Mouse (Mus musculus) hindbrain, embryonic 16.5 days (tissue): ENCODE results near the gene Gpx3. TPM values are rescaled to one million over a fixed set of nuclear protein-coding genes. Genes with fewer than 3 reads are reported as not detected.
"Not testable (repeated sequence)": the region's sequence is repeated elsewhere in the genome, so short reads cannot be mapped to it uniquely, and the experiment has no call there.

Experiments
- ATAC-seq: fragments of 200-750 bp; cut with Nextera tagmentation; 2 replicates; pipeline ENCODE4 v1.8.0; 2017; ENCODE audit warnings: moderate TSS enrichment, moderate library complexity
- H3K27ac ChIP-seq: fragments of 300-500 bp; sonication (generic); 2 replicates; pipeline ENCODE4 v1.5.1; 2014; ENCODE audit warnings: low read depth, mild to moderate bottlenecking, control low read depth, low read length, moderate library complexity
- H3K27me3 ChIP-seq: fragments of 300-500 bp; sonication (generic); replicated peaks from 2 replicates; pipeline ENCODE4 v1.6.1; 2014; ENCODE audit warnings: low read length; ENCODE audit not compliant: control insufficient read depth, insufficient read depth
- H3K36me3 ChIP-seq: fragments of 300-500 bp; sonication (generic); 2 replicates; pipeline ENCODE4 v1.6.1; 2014; ENCODE audit warnings: mild to moderate bottlenecking, low read length, moderate library complexity, mixed read lengths; ENCODE audit not compliant: control insufficient read depth, insufficient read depth
- H3K4me1 ChIP-seq: fragments of 300-500 bp; sonication (generic); 2 replicates; pipeline ENCODE4 v1.6.1; 2014; ENCODE audit warnings: low read depth, low read length; ENCODE audit not compliant: control insufficient read depth, insufficient read depth
- H3K4me2 ChIP-seq: fragments of 300-500 bp; sonication (generic); 2 replicates; pipeline ENCODE4 v1.6.1; 2014; ENCODE audit warnings: mild to moderate bottlenecking, low read length, control low read depth, moderate library complexity
- H3K4me3 ChIP-seq: fragments of 300-500 bp; sonication (generic); 2 replicates; pipeline ENCODE4 v1.5.1; 2014; ENCODE audit warnings: mild to moderate bottlenecking, low read length, control low read depth, moderate library complexity
- H3K9ac ChIP-seq: fragments of 300-500 bp; sonication (generic); 2 replicates; pipeline ENCODE4 v1.6.1; 2014; ENCODE audit warnings: low read depth, mild to moderate bottlenecking, control low read depth, low read length, moderate library complexity
- H3K9me3 ChIP-seq: fragments of 300-500 bp; sonication (generic); 2 replicates; pipeline ENCODE4 v1.6.1; 2014; ENCODE audit warnings: mild to moderate bottlenecking, low read length, moderate library complexity; ENCODE audit not compliant: control insufficient read depth
- WGBS: fragments of 180-500 bp; shearing (Covaris S2); extraction: QIAGEN DNeasy Blood & Tissue Kit; methylation state at CpG from one replicate; pipeline ENCODE4 v1.1.7; 2014; 5-methylcytosine and 5-hydroxymethylcytosine counted together
- polyA plus RNA-seq: library from polyadenylated mRNA; unstranded; fragments of >200 nt; fragmentation: Nextera tagmentation; extraction: Ambion mirVana; gene quantifications from 2 replicates; pipeline ENCODE4 v1.2.1, GENCODE M21; 2015

The Gpx3 gene
- polyA plus RNA-seq, 1 experiment from 2014 or later: 78.5 TPM

- not testable (repeated sequence) for H3K36me3 ChIP-seq, H3K4me3 ChIP-seq, H3K9ac ChIP-seq, H3K4me2 ChIP-seq, H3K4me1 ChIP-seq, H3K9me3 ChIP-seq, H3K27ac ChIP-seq, H3K27me3 ChIP-seq, ATAC-seq
- WGBS: 93% methylated on average over 3 of the region's 3 CpGs
Measured at GRCm38 (mm10) chr11:54957708-54958107, 55.5 kb downstream of the Gpx3 start.

GRCm38 (mm10) chr11:54958571-54959073 is 56.4 kb downstream of the Gpx3 start:
- Histone ChIP-seq H3K27ac (no peak overlapping the region), H3K9ac (no peak overlapping the region), H3K4me3 (no peak overlapping the region), H3K27me3 (no peaks in the 10 kb centered on the region), H3K9me3 (no peaks in the 10 kb centered on the region), H3K4me1 (peaks cover 8% of the 10 kb centered on the region), H3K36me3 (no peaks in the 10 kb centered on the region), H3K4me2 (no peak overlapping the region)
- no peak for ATAC-seq
- 59% methylated on average over 3 of the region's 3 CpGs for WGBS

Other genes with a start within 250 kb of the Gpx3 start
- gene Cdc42se2, start 114.8 kb upstream of the Gpx3 start, polyA plus RNA-seq: 136 and 147 TPM in 2 replicates
- gene Lyrm7, start 41.5 kb upstream of the Gpx3 start, polyA plus RNA-seq: 10.4 and 10.6 TPM in 2 replicates
- 728 and 827 TPM in 2 replicates for gene Hint1, start 36.1 kb upstream of the Gpx3 start, polyA plus RNA-seq
- 19.6 and 20.4 TPM in 2 replicates for gene Tnip1, start 60.5 kb downstream of the Gpx3 start, polyA plus RNA-seq
- gene Anxa6, start 131.0 kb downstream of the Gpx3 start, polyA plus RNA-seq: 72.4 and 84.0 TPM in 2 replicates
- 0.50 and 1.00 TPM in 2 replicates for gene Ccdc69, start 175.7 kb downstream of the Gpx3 start, polyA plus RNA-seq
- 39.0 and 45.8 TPM in 2 replicates for gene Gm2a, start 195.7 kb downstream of the Gpx3 start, polyA plus RNA-seq
- not detected in 2 replicates for gene Slc36a3, start 249.3 kb downstream of the Gpx3 start, polyA plus RNA-seq